Mouse (Mus musculus) embryonic stem cell, embryonic (primary cell): Measurements from ENCODE around the gene Adgrg1.

Experiments
- CTCF ChIA-PET, 4 experiments: fragments of 300-600 bp in 2 of 4; fragments of 350-600 bp in 2 of 4; sonication (Branson Sonifier 250); formaldehyde crosslinking; loops; one replicate each; lab custom pipeline; 2022; ENCODE audit warnings: inconsistent platforms in 2 of 4; lab: Charles Lee
- POLR2A ChIA-PET, 4 experiments: fragments of 300-600 bp in 2 of 4; fragments of 350-600 bp in 2 of 4; sonication (Branson Sonifier 250); formaldehyde crosslinking; loops; one replicate each; lab custom pipeline; 2022; ENCODE audit warnings: antibody characterized with exemption in 4 of 4, inconsistent platforms in 1 of 4; lab: Charles Lee

The Adgrg1 gene

GRCm38 (mm10) chr8:94998431-94998830 lies 23.9 kb downstream of the Adgrg1 start:
- POLR2A ChIA-PET = interaction anchor here in 3 of 4 experiments (0.6 to 1.6 kb wide), 5 partner anchors 8 to 826 kb away, joined by 3 to 6 read pairs (median 4); no protein-coding TSS in a partner anchor

GRCm38 (mm10) chr8:94999004-94999403 lies 24.5 kb downstream of the Adgrg1 start:
- CTCF ChIA-PET = interaction anchor here in 3 of 4 experiments (0.7 to 8.4 kb wide), 6 partner anchors 30 to 69 kb away, joined by 3 to 133 read pairs (median 5); no protein-coding TSS in a partner anchor
- POLR2A ChIA-PET = interaction anchor here in 2 of 4 experiments (0.6 to 1.6 kb wide), 3 partner anchors 14 to 22 kb away, joined by 4 to 6 read pairs (median 4); no protein-coding TSS in a partner anchor

More at GRCm38 (mm10) chr8:94998431-94998830, 23.9 kb downstream of the Adgrg1 start:
- CTCF ChIA-PET = interaction anchor here (0.9 to 8.4 kb wide), 5 partner anchors 29 to 57 kb away, joined by 3 to 133 read pairs (median 6); no protein-coding TSS in a partner anchor

GRCm38 (mm10) chr8:94999956-95000355 lies 25.4 kb downstream of the Adgrg1 start:
- ChIA-PET POLR2A (interaction anchor here in 2 of 4 experiments (0.7 to 3.3 kb wide), 4 partner anchors 8 to 1398 kb away, joined by 3 to 24 read pairs (median 6); no protein-coding TSS in a partner anchor), CTCF (interaction anchor here in 3 of 4 experiments (0.7 to 8.4 kb wide), 13 partner anchors 19 to 509 kb away, joined by 3 to 133 read pairs (median 6); no protein-coding TSS in a partner anchor)

GRCm38 (mm10) chr8:95000684-95001083 lies 26.1 kb downstream of the Adgrg1 start:
- ChIA-PET POLR2A (interaction anchor here in 3 of 4 experiments (0.5 to 3.3 kb wide), 18 partner anchors 9 to 352 kb away, joined by 3 to 24 read pairs (median 3); partner anchors contain the start of genes Usb1 (in 1 of the 3) and Zfp319 (in 1 of the 3)), CTCF (interaction anchor here (0.6 to 8.4 kb wide), 40 partner anchors 8 to 506 kb away, joined by 3 to 133 read pairs (median 6); partner anchors contain the start of genes Adgrg1 (in 1 of the 4), Adgrg5 (in 1 of the 4), Dok4 (in 1 of the 4) and Katnb1 (in 1 of the 4))

GRCm38 (mm10) chr8:95001165-95001564 lies 26.6 kb downstream of the Adgrg1 start:
- POLR2A ChIA-PET = interaction anchor here (0.5 to 3.3 kb wide), 22 partner anchors 9 to 612 kb away, joined by 3 to 24 read pairs (median 3); partner anchors contain the start of genes Usb1 (in 1 of the 4) and Zfp319 (in 1 of the 4)
- CTCF ChIA-PET = interaction anchor here (0.5 to 8.4 kb wide), 57 partner anchors 8 to 505 kb away, joined by 3 to 133 read pairs (median 4); partner anchors contain the start of genes Dok4 (in 2 of the 4), Katnb1 (in 2 of the 4), Adgrg1 (in 1 of the 4) and Adgrg5 (in 1 of the 4)

GRCm38 (mm10) chr8:95001655-95002054 lies 27.1 kb downstream of the Adgrg1 start:
- CTCF ChIA-PET = interaction anchor here (0.5 to 8.4 kb wide), 49 partner anchors 9 to 312 kb away, joined by 3 to 133 read pairs (median 4); partner anchors contain the start of genes Katnb1 (in 2 of the 4), Adgrg1 (in 1 of the 4), Adgrg5 (in 1 of the 4) and Dok4 (in 1 of the 4)
- POLR2A ChIA-PET = interaction anchor here (0.6 to 3.3 kb wide), 12 partner anchors 10 to 612 kb away, joined by 3 to 24 read pairs (median 4); no protein-coding TSS in a partner anchor

- POLR2A ChIA-PET = interaction anchor here in 3 of 4 experiments (0.6 to 3.3 kb wide), 8 partner anchors 11 to 613 kb away, joined by 3 to 24 read pairs (median 6); no protein-coding TSS in a partner anchor
- CTCF ChIA-PET = interaction anchor here (0.7 to 8.4 kb wide), 26 partner anchors 10 to 233 kb away, joined by 3 to 133 read pairs (median 4); partner anchors contain the start of genes Adgrg1 (in 1 of the 4) and Katnb1 (in 1 of the 4)
These were observed 27.6 kb downstream of the Adgrg1 start for GRCm38 (mm10) chr8:95002089-95002655.

GRCm38 (mm10) chr8:95012442-95012919 lies 37.9 kb downstream of the Adgrg1 start:
- CTCF ChIA-PET = interaction anchor here in 3 of 4 experiments (1.0 to 2.0 kb wide), 4 partner anchors 11 to 62 kb away, joined by 3 to 5 read pairs (median 4); no protein-coding TSS in a partner anchor

GRCm38 (mm10) chr8:95015866-95016265 lies 41.3 kb downstream of the Adgrg1 start:
- ChIA-PET POLR2A (interaction anchor here in 1 of 4 experiments (1.2 kb wide), 1 partner anchor 15 kb away, joined by 3 read pairs; no protein-coding TSS in a partner anchor), CTCF (interaction anchor here in 1 of 4 experiments (0.6 to 1.2 kb wide), 3 partner anchors 9 to 329 kb away, joined by 4 read pairs; no protein-coding TSS in a partner anchor)

More at GRCm38 (mm10) chr8:95012442-95012919, 37.9 kb downstream of the Adgrg1 start:
- POLR2A ChIA-PET = interaction anchor here in 1 of 4 experiments (1.2 kb wide), 1 partner anchor 22 kb away, joined by 3 read pairs; no protein-coding TSS in a partner anchor

GRCm38 (mm10) chr8:95016684-95017083 lies 42.1 kb downstream of the Adgrg1 start:
- ChIA-PET POLR2A (interaction anchor here in 1 of 4 experiments (1.2 kb wide), 1 partner anchor 16 kb away, joined by 3 read pairs; no protein-coding TSS in a partner anchor), CTCF (interaction anchor here in 1 of 4 experiments (0.6 to 1.2 kb wide), 4 partner anchors 9 to 330 kb away, joined by 3 to 4 read pairs (median 4); no protein-coding TSS in a partner anchor)

GRCm38 (mm10) chr8:95017451-95017850 lies 42.9 kb downstream of the Adgrg1 start, which contains the start of gene Adgrg3:
Adgrg3 (plus strand) TSS chr8:95017692.
- ChIA-PET CTCF (interaction anchor here in 1 of 4 experiments (0.6 kb wide), 1 partner anchor 43 kb away, joined by 4 read pairs; the partner anchor contains the start of gene Adgrg1), POLR2A (no interaction called here)

GRCm38 (mm10) chr8:95017969-95018635 lies 43.6 kb downstream of the Adgrg1 start:
- POLR2A ChIA-PET = no interaction called here
- CTCF ChIA-PET = no interaction called here

GRCm38 (mm10) chr8:95020293-95020777 lies 45.8 kb downstream of the Adgrg1 start:
- CTCF ChIA-PET = interaction anchor here in 3 of 4 experiments (0.5 to 0.9 kb wide), 4 partner anchors 15 to 674 kb away, joined by 3 to 4 read pairs (median 4); no protein-coding TSS in a partner anchor
- POLR2A ChIA-PET = interaction anchor here in 3 of 4 experiments (0.6 to 0.7 kb wide), 5 partner anchors 33 to 341 kb away, joined by 3 to 7 read pairs (median 4); no protein-coding TSS in a partner anchor

GRCm38 (mm10) chr8:95020821-95021220 lies 46.3 kb downstream of the Adgrg1 start:
- CTCF ChIA-PET = interaction anchor here in 3 of 4 experiments (0.5 to 0.7 kb wide), 3 partner anchors 16 to 674 kb away, joined by 3 to 4 read pairs (median 3); no protein-coding TSS in a partner anchor
- POLR2A ChIA-PET = interaction anchor here in 3 of 4 experiments (0.6 to 0.7 kb wide), 5 partner anchors 17 to 341 kb away, joined by 3 to 7 read pairs (median 4); no protein-coding TSS in a partner anchor

GRCm38 (mm10) chr8:95023201-95023600 lies 48.6 kb downstream of the Adgrg1 start:
- POLR2A ChIA-PET = interaction anchor here in 1 of 4 experiments (0.5 kb wide), 1 partner anchor 101 kb away, joined by 3 read pairs; no protein-coding TSS in a partner anchor
- CTCF ChIA-PET = interaction anchor here in 1 of 4 experiments (0.7 kb wide), 1 partner anchor 152 kb away, joined by 7 read pairs; no protein-coding TSS in a partner anchor

GRCm38 (mm10) chr8:95024387-95024786 lies 49.8 kb downstream of the Adgrg1 start:
- ChIA-PET POLR2A (no interaction called here), CTCF (interaction anchor here (0.6 to 2.3 kb wide), 6 partner anchors 18 to 211 kb away, joined by 3 to 10 read pairs (median 6); partner anchors contain the start of gene Adgrg5 (in 1 of the 4))
